Mouse (Mus musculus) heart, postnatal 0 days (tissue): ENCODE results near the gene Tubb2b.
A peak's percentile ranks its signal among the peaks of the same experiment; 100 is the strongest.

ENCODE experiments used
- CTCF ChIP-seq: IDR thresholded peaks from 2 replicates; pipeline ENCODE4 v1.5.1; 2016; ENCODE audit warnings: antibody characterized with exemption, control low read depth, low read depth
- EP300 ChIP-seq: IDR thresholded peaks from 2 replicates; pipeline ENCODE4 v1.6.1; 2016; ENCODE audit warnings: antibody characterized with exemption, low read depth

- TF ChIP-seq EP300: no peak
- peak; percentile 70 for TF ChIP-seq CTCF
Measured at GRCm38 (mm10) chr13:34154931-34155272, 24.6 kb upstream of the Tubb2b start.
